Mouse (Mus musculus): ENCODE results near the gene Plppr3.

- TF ChIP-seq POLR2A (IDR thresholded peaks at IDR 0.05; ENCODE audit: insufficient read length, low read depth) = no peak
- TF ChIP-seq MYOD1 (IDR thresholded peaks at IDR 0.05; ENCODE audit: control insufficient read depth in 1 of 3, insufficient read length in 2 of 3, low read depth in 2 of 3) = no peak
- no peak for TF ChIP-seq E2F4 (IDR thresholded peaks at IDR 0.05; ENCODE audit: insufficient read depth)
- TF ChIP-seq MAX (IDR thresholded peaks at IDR 0.05; ENCODE audit: low read depth) = no peak
- no peak for TF ChIP-seq REST (IDR thresholded peaks at IDR 0.05; ENCODE audit: insufficient read depth, insufficient read length)
- no peak for TF ChIP-seq USF1 (IDR thresholded peaks at IDR 0.05; ENCODE audit: low read depth)
- no peak for TF ChIP-seq CEBPB (IDR thresholded peaks at IDR 0.05; ENCODE audit: insufficient read depth, poor library complexity, severe bottlenecking)
- TF ChIP-seq POLR2AphosphoS2 (IDR thresholded peaks at IDR 0.05; ENCODE audit: insufficient read length, low read depth) = no peak
- TF ChIP-seq MYOG (IDR thresholded peaks at IDR 0.05; ENCODE audit: control insufficient read depth in 1 of 3, insufficient read depth in 1 of 3, insufficient read length in 2 of 3, low read depth in 2 of 3) = no peak
- TF ChIP-seq SRF (IDR thresholded peaks at IDR 0.05; ENCODE audit: control insufficient read depth, insufficient read length, low read depth) = no peak
Observed at GRCm38 (mm10) chr10:79819606-79820005, 54.8 kb downstream of the Plppr3 start.

All from myocyte (in vitro differentiated cells).